Mouse (Mus musculus): ENCODE data around the gene Tent4b.
"Not testable (repeated sequence)": the region's sequence is repeated elsewhere in the genome, so short reads cannot be mapped to it uniquely, and the experiment has no call there.

The Tent4b gene

DNA sequence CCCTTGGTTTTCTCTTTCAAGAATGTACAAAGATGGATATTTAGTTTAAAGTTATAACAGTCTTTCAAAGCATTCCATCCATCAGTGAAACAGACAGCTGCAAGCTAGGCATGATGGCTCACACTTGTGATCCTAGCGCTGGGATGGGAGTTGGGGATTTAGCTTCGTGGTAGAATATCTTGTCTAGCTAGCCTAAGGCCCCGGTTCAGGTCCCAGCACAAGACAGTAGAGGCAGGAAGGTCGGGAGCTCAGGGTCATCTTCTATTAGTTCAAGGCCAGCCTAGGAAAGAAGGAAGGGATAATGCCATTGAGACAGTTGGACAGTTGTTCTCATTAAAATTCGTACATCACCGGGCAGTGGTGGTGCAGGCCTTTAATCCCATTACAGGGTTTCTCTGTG lies 13.3 kb upstream of the Tent4b start:
- H3K27me3 ChIP-seq (ENCODE audit: insufficient read depth, low read length) = peaks cover 3% of the 10 kb centered on the region; the same call in 1 of the 2 replicates
- H3K4me3 ChIP-seq (replicated peaks; ENCODE audit: low read length) = no peak overlapping the region
- no peaks in the 10 kb centered on the region for H3K36me3 ChIP-seq (ENCODE audit: insufficient read depth, low read length)
- peaks cover 1% of the 10 kb centered on the region; the same call in 1 of the 2 replicates for H3K9me3 ChIP-seq (ENCODE audit: low read length)
- 0 out of 2 replicates have a peak, but pooled peaks cover 6% of the 10 kb centered on the region for H3K4me1 ChIP-seq (replicated peaks; ENCODE audit: low read depth, low read length)
- no peak for TF ChIP-seq CTCF (conservative IDR thresholded peaks at IDR 0.05; ENCODE audit: low read length)
- no peak for TF ChIP-seq NANOG (IDR thresholded peaks at IDR 0.05; ENCODE audit: borderline replicate concordance, low read length)
- no peak for TF ChIP-seq POU5F1 (IDR thresholded peaks at IDR 0.05; ENCODE audit: borderline replicate concordance, low read length)

DNA sequence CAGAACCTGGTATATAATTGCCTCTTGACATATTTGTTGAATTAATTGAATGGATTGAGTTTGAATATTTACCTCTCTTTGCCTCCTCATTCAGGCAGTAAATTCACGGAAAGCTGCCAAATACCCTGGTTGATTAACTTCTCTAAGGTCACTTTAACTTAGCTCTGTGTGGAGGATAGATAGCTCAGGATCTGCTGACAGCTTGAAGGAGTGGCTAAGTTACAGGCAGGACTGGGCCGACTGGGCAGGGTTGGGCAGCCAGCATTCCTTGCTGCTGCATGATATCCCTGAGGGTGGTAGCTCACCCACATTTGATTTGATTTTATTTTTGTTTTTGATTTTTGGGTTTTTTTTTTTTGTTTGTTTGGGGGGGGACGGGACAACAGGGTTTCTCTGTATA lies 1.7 kb upstream of the Tent4b start:
- Histone ChIP-seq H3K4me1 (replicated peaks; ENCODE audit: low read depth, low read length) (peaks cover 29% of the 10 kb centered on the region), H3K36me3 (ENCODE audit: insufficient read depth, low read length) (peaks cover 18% of the 10 kb centered on the region), H3K4me3 (replicated peaks; ENCODE audit: low read length) (no peak overlapping the region), H3K9me3 (ENCODE audit: low read length) (no peaks in the 10 kb centered on the region), H3K27me3 (ENCODE audit: insufficient read depth, low read length) (peaks cover 8% of the 10 kb centered on the region)
- TF ChIP-seq NANOG (IDR thresholded peaks at IDR 0.05; ENCODE audit: borderline replicate concordance, low read length) (no peak), CTCF (conservative IDR thresholded peaks at IDR 0.05; ENCODE audit: low read length) (no peak), POU5F1 (IDR thresholded peaks at IDR 0.05; ENCODE audit: borderline replicate concordance, low read length) (no peak)

DNA sequence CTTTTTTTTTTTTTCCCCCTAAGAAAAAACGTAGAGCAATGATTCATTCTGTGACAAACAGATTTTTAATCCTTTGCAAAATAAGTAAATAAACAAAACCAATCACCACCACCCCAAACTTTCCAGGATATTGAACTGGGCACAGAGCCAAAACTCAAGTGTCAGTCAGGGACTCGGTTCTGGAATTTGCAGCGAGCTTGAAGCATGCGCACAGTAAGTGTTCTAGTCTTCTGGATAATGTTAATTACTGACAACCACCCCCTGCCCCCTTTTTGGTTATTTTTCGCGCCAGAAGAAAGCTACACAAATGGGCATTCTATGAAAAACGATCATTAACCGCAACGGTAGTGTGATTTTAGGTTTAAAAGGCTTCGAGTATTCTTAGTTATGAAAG lies 465 bp upstream of the Tent4b start:
- H3K4me1 ChIP-seq (replicated peaks; ENCODE audit: low read depth, low read length) = peaks cover 25% of the 10 kb centered on the region
- H3K4me3 ChIP-seq (replicated peaks; ENCODE audit: low read length) = peak overlapping the region; percentile 87
- peaks cover 30% of the 10 kb centered on the region for H3K36me3 ChIP-seq (ENCODE audit: insufficient read depth, low read length)
- no peak for TF ChIP-seq NANOG (IDR thresholded peaks at IDR 0.05; ENCODE audit: borderline replicate concordance, low read length)
- no peak for TF ChIP-seq CTCF (conservative IDR thresholded peaks at IDR 0.05; ENCODE audit: low read length)
- no peak for TF ChIP-seq POU5F1 (IDR thresholded peaks at IDR 0.05; ENCODE audit: borderline replicate concordance, low read length)
- H3K27me3 ChIP-seq (ENCODE audit: insufficient read depth, low read length) = peaks cover 3% of the 10 kb centered on the region; the same call in 1 of the 2 replicates
- no peaks in the 10 kb centered on the region for H3K9me3 ChIP-seq (ENCODE audit: low read length)

DNA sequence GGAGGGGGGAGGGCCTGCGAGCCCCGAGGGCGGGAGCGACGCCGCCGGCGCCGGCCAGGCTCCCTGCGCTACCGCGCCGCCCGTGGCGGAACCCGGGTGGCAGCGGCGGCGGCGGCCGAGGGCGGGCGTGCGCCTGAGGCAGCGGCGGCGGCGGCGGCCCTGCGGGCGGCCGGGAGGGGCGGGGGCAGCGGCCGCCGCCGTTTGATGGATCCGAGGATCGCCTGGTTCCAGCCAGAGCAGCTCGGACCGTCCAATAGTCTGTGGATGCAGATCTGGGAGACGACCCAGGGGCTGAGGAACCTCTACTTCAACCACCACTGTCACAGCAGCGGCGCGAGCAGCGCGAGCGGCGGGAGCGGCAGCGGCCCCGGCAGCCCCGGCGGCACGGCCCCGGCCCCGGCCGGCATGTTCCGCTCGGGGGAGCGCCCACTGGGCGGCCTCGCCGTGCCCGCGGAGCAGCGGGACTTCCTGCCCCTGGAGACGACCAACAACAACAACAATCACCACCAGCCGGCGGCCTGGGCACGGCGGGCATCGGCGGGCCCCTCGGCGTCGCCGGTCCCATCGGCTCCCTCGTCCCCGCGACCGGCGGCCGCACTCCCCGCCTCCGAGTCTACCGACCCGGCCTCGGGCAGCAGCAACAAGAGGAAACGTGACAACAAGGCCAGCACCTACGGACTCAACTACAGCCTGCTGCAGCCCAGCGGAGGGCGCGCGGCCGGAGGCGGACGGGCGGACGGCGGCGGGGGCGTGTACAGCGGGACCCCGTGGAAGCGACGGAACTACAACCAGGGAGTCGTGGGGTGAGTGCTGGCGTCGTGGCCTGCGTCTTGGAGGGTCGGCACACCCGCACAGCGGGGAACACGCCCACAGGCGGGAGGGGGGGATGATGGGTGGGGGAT lies 938 bp downstream of the Tent4b start:
- peaks cover 3% of the 10 kb centered on the region; the same call in 1 of the 2 replicates for H3K27me3 ChIP-seq (ENCODE audit: insufficient read depth, low read length)
- H3K4me1 ChIP-seq (replicated peaks; ENCODE audit: low read depth, low read length) = peaks cover 35% of the 10 kb centered on the region
- H3K36me3 ChIP-seq (ENCODE audit: insufficient read depth, low read length) = peaks cover 44% of the 10 kb centered on the region
- H3K9me3 ChIP-seq (ENCODE audit: low read length) = no peaks in the 10 kb centered on the region
- peak overlapping the region; percentile 87 for H3K4me3 ChIP-seq (replicated peaks; ENCODE audit: low read length)
- TF ChIP-seq POU5F1 (IDR thresholded peaks at IDR 0.05; ENCODE audit: borderline replicate concordance, low read length) = no peak
- no peak for TF ChIP-seq CTCF (conservative IDR thresholded peaks at IDR 0.05; ENCODE audit: low read length)
- no peak for TF ChIP-seq NANOG (IDR thresholded peaks at IDR 0.05; ENCODE audit: borderline replicate concordance, low read length)

DNA sequence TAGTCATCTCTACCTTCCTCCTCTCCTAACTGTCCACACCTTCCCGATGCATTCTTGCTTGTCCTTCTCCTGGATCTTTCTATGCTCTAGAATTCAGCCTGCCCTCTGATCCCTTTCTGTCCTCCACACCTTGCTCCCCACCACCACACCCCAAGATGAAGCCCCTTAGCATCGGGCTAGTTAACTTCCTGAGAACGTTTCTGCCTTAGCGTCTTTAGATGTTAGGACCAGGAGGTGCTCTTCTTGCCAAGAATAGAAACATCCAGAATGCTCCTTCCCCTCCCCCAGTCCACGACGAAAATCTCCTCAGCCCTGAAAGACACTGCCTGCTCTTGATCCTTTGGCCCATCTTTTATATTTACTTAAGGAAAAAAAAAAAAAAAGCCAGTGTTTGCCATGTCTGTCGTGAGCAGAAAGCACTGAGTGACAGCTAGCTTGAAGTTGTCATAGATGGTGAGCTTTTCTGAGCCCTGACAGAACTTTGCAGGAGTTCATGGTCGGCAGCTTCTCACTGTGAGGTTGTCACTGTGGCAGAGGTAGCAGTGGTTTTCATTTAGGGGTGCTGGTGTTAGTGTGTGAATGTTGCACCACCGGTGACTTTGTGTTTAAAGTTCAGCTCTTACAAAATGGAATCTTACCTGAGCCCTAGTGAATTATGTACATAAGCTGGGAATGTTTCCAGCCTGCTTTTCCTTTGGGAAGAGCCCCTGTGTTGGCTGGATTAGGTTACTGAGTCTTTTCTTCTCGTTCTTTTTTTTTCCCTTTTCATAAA lies 1.9 kb downstream of the Tent4b start:
- peaks cover 44% of the 10 kb centered on the region for H3K4me1 ChIP-seq (replicated peaks; ENCODE audit: low read depth, low read length)
- H3K36me3 ChIP-seq (ENCODE audit: insufficient read depth, low read length) = peaks cover 52% of the 10 kb centered on the region
- no peaks in the 10 kb centered on the region for H3K9me3 ChIP-seq (ENCODE audit: low read length)
- peaks cover 3% of the 10 kb centered on the region; the same call in 1 of the 2 replicates for H3K27me3 ChIP-seq (ENCODE audit: insufficient read depth, low read length)
- TF ChIP-seq NANOG (IDR thresholded peaks at IDR 0.05; ENCODE audit: borderline replicate concordance, low read length) (no peak), CTCF (conservative IDR thresholded peaks at IDR 0.05; ENCODE audit: low read length) (no peak), POU5F1 (IDR thresholded peaks at IDR 0.05; ENCODE audit: borderline replicate concordance, low read length) (no peak)
- H3K4me3 ChIP-seq (replicated peaks; ENCODE audit: low read length) = peak overlapping the region; percentile 87

DNA sequence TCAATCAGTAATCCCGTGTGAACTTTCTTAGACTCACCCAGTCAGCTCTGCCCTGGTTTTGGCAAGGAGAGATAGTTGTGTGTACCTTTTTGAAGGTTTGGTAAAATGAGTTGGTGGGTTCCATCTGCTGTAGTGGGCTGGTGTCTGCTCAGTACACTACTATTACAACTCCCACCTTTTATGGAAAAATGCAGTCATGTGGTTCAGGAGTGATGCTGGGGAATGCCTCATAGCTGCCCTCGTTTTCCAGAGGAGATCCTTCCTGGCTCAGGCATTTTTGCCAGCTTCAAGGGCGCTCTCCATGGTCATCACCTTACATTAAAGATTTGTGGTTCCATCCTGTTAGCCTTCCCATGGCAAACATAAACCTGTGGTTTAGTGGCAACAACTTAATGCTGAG lies 2.6 kb downstream of the Tent4b start:
- H3K4me1 ChIP-seq (replicated peaks; ENCODE audit: low read depth, low read length) = peaks cover 48% of the 10 kb centered on the region
- no peak for TF ChIP-seq CTCF (conservative IDR thresholded peaks at IDR 0.05; ENCODE audit: low read length)
- peaks cover 3% of the 10 kb centered on the region; the same call in 1 of the 2 replicates for H3K27me3 ChIP-seq (ENCODE audit: insufficient read depth, low read length)
- H3K4me3 ChIP-seq (replicated peaks; ENCODE audit: low read length) = no peak overlapping the region
- peaks cover 58% of the 10 kb centered on the region for H3K36me3 ChIP-seq (ENCODE audit: insufficient read depth, low read length)
- H3K9me3 ChIP-seq (ENCODE audit: low read length) = no peaks in the 10 kb centered on the region

DNA sequence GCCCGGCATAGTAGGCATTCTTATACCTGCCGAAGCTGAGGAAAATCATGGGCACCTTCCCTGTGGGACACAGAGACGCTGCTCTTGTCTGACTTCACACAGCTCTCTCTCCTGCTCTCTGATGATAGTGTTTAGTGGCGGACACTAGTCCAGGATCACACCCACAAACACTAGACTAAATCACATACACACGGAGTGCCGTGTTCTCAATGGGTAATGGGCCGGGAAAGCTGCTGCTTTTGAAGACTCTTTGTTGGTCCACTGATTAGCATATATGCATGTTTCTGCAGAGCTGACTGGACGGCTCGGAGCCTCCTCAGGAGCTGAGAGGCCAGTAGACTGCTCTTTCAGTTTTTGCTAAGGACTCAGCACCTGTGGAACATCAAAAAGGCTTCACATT lies 7.0 kb downstream of the Tent4b start:
- H3K4me3 ChIP-seq (replicated peaks; ENCODE audit: low read length) = no peak overlapping the region; the same call in 1 of the 2 replicates
- TF ChIP-seq CTCF (conservative IDR thresholded peaks at IDR 0.05; ENCODE audit: low read length) = no peak
- no peaks in the 10 kb centered on the region for H3K9me3 ChIP-seq (ENCODE audit: low read length)
- H3K4me1 ChIP-seq (replicated peaks; ENCODE audit: low read depth, low read length) = peaks cover 52% of the 10 kb centered on the region
- no peaks in the 10 kb centered on the region for H3K27me3 ChIP-seq (ENCODE audit: insufficient read depth, low read length)
- peaks cover 67% of the 10 kb centered on the region for H3K36me3 ChIP-seq (ENCODE audit: insufficient read depth, low read length)

DNA sequence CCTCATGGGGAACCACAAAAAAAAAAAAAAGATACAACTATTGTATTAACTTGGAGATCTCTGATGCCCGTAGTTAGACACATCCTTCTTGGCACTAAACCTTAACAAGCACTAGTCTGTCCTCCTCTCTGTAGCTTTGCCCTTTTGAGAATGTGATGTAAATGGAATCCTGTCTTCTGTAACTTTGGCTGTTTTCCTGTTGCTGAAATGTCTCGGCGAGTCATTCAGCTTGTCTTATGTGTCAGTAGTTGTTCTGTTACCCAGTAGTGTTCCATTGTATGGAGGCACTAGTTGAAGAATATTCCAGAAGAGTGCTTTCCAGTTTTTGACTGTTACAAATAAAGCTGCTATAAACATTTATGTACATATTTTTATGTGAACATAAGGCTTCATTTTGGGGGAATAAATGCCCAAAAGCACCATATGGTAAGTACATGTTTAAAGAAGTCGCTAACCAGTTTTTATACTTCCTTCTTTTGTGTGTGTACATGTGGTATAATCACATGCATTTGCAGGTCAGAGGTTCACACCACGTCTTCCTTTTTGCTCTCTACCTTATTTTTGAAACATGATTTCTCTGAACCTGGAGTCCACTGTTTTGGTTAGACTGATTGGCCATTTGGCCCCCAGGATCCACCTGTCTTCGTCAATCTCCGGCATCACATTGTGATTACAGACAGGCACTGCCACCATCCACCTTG lies 8.3 kb downstream of the Tent4b start:
- Histone ChIP-seq H3K27me3 (ENCODE audit: insufficient read depth, low read length) (no peaks in the 10 kb centered on the region), H3K4me3 (replicated peaks; ENCODE audit: low read length) (no peak overlapping the region), H3K4me1 (replicated peaks; ENCODE audit: low read depth, low read length) (peaks cover 45% of the 10 kb centered on the region), H3K36me3 (ENCODE audit: insufficient read depth, low read length) (peaks cover 61% of the 10 kb centered on the region), H3K9me3 (ENCODE audit: low read length) (no peaks in the 10 kb centered on the region)
- TF ChIP-seq CTCF (conservative IDR thresholded peaks at IDR 0.05; ENCODE audit: low read length) = no peak
- no peak for TF ChIP-seq NANOG (IDR thresholded peaks at IDR 0.05; ENCODE audit: borderline replicate concordance, low read length)
- TF ChIP-seq POU5F1 (IDR thresholded peaks at IDR 0.05; ENCODE audit: borderline replicate concordance, low read length) = no peak

DNA sequence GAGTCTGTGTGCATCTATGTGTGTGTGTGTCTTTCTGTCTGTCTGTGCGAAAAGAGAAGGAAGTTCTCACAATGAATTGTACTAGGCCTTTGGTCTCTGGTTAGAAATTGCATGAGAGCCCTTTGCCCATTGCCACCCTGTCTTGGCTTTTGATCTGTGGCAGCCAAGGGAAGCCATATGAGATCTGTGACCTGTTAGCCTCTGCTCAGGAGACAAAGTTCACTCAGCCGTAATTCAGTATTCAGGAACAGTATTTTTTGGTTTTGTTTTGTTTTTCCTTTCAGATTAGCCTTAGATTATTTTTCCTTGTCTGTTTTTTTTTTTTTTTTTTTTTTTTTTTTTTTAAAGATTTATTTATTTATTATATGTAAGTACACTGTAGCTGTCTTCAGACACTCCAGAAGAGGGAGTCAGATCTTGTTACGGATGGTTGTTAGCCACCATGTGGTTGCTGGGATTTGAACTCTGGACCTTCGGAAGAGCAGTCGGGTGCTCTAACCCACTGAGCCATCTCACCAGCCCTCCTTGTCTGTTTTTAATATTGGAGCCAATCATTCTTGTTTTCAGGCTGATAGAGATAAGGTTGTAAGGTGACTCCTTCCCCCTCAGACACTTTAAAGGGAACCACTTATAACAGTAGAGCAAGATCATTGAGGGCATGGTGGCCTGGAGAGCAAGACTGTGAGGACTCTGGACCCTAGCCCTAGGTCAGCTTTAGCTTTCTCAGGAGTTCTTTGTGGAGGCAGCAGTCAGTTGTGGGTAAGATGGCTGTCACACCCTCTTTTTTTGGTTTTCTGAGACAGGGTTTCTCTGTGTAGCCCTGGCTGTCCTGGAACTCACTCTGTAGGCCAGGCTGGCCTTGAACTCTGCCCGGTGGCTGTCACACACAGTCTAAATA lies 11.2 kb downstream of the Tent4b start:
- Histone ChIP-seq H3K4me1 (replicated peaks; ENCODE audit: low read depth, low read length) (peaks cover 48% of the 10 kb centered on the region), H3K36me3 (ENCODE audit: insufficient read depth, low read length) (peaks cover 32% of the 10 kb centered on the region)
- H3K27me3 ChIP-seq (ENCODE audit: insufficient read depth, low read length); H3K9me3 ChIP-seq (ENCODE audit: low read length); H3K4me3 ChIP-seq (replicated peaks; ENCODE audit: low read length): not testable (repeated sequence)
